Mouse (Mus musculus) right cerebral cortex, postnatal 14 days (tissue): ENCODE data around the gene Sdhb.
A peak's percentile ranks its signal among the peaks of the same experiment; 100 is the strongest.

Source experiments
- DNase-seq: peaks from one replicate; pipeline ENCODE4 v3.0.0; 2022

The Sdhb gene

DNA sequence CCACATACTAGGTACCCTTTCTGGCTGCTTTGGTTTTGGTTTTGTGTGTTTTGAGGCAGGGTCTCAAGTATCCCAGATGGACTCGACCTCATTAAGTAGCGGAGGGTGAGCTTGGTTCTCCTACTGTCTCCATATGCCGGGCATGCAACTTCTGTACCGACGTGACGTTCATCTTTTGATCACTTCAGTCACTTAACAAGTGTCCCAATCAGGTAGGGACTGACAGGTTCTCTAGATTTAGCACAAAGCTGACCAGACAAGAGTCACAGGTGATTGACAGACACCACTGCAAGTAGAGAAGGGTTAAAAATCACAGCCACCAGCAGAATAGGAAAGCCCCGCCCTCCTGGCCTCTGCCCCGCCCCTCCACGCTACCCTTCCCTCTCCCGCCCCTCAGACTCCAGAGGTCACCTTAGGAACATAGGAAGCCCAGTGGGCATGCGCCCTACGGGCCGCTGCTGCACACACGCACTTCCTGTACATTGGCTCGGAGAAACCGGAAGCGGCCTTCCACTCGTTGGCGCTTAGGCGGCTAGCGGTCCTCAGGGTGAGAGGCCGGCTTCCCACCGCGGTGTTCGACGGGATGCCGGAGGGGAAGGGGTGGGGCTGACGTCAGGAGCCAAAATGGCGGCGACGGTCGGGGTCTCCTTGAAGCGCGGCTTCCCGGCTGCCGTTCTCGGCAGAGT lies at the start of gene Sdhb:
TSS of gene Sdhb (plus strand) at position 423 of the 686 bp plus-strand sequence.
- peak; percentile 96 for DNase-seq

DNA sequence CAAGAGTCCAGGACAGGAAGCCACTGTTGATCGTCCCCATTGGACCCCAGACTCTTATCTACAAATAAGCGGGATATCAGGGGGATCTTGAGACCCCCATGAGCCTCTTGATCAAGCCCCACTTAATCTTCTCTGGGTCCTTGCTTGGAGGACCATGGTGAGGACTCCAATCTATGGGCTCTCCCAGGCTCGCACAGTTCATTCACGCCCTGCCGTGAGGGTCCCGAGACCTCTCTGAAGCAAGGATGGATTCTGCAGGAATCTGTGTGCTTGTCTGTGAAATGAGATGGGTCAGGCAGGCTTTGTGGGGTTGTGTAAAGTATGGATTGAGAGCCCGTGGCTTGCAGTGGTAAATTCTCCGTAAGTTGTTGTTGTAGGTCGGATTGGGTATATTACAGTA lies 49.6 kb upstream of the Sdhb start:
- DNase-seq, result no peak

DNA sequence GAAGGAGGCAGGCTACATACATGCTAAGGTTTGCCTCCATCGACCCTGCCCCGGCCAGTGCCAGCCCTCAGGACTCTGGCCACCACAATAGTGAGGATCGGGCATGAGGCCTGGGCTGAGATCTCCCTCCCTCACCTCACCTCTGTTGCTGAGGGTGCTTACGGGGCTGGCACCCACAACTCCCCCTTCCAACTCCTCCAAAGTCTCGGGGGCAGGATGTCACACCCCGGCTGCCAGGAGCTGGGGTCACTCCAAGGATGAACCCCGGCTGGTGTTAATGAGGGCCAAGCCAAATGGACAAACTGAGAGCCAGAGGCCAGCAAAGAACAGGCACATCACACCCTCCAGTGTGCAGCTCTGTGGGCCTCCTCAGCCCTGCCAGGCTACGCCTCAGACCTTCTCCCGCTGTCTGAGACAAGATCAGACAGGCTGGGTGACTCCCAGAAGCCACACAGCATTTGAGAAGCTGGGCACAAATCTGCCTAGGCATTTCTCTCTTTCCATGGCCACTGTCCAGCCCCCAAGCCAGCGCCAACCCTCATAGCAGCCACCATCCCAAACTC lies 48.7 kb upstream of the Sdhb start:
- DNase-seq, result no peak

DNA sequence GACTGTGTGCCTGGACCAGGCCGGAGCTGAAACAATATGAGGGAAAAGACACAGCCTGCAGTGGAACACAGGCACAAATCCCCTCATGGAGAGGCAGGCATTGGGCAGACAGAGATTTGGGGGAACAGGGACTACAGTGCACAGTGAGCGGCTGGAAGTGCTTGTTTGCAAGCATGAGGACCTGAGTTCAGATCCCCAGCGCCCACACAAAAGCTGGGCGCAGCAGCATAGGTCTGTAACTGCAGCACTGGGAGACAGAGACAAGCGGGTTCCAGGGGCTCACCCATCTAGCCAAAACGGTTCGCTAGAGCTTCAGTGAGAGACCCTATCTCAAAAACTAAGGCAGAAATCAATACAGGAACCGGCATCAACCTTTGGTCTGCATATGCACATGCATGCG lies 47.4 kb upstream of the Sdhb start:
- no peak for DNase-seq

DNA sequence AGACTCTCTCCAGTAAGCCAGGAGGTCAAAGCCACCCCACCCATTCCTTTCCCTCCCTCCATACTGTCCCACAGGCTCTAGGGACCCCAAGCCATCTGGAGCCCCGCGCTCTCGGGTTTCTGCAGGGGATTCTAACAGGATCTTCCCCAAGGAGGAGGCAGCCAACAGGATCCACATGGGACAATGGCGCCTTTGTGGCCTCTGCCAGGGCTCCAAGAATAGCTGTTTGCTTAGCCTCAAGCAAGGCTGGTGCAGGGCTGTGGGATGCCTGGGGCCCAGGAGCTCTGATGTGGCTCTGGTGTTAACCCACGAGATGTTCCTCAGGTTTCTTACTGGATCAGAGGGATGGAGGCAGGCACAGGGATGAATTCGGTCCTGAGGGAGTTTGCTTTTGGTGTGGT lies 46.3 kb upstream of the Sdhb start:
- DNase-seq, result no peak

DNA sequence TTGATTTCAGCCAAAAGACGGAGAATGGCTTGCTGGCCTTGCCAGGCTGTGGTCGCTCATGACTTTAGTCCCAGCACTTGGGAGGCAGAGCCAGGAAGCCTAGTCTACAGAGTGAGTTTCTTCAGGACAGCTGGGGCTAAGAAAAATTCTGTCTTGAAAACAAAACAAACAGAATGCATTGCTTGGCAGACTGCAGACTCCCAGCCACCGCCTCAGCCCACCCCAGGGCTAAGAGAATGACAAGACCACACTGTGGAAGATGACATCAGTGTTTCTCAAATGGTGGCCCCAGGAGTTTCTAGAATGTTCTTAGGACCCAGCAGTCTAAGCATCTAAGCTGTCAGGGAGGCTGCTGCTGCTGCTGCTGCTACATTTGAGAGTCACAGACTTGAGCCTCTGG lies 45.8 kb upstream of the Sdhb start:
- DNase-seq, result no peak

DNA sequence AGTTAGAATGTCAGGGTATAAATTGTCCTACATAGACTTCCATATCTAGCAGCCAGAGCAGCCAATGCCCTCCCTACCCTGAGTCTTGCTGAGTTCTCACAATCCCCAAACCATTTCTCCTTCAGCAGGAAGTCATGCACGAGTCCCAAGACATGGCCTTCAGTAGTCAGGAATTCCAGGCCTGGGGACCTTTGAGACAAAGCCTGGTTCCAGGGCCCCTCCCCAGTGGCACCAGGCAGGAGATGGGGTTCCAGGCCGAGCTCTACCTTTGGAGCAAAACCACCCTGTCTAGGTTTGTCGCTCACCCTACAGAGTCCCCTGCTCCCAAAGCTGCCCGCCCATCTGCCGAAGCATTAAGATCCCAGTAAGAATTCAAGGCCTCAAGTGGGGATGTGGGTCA lies 44.7 kb upstream of the Sdhb start:
- DNase-seq, result no peak

DNA sequence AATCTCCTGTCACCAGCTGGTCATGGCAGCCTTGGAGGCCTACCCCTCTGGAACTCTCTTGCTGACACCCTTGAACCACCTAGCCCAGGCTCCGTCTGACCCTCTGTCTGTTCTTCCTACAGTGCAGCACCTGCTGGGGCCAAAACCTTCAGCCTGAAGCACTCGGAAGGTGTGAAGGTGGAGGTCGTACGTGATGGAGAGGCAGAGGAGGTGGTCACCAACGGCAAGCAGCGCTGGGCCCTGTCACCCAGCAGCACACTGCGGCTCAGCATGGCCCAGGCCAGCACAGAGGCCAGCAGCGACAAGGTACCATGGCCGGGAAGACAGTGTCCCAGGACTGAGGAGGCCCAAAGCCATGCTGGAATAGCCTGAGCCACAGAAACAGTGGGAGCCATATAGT lies 43.6 kb upstream of the Sdhb start:
- DNase-seq, result no peak

DNA sequence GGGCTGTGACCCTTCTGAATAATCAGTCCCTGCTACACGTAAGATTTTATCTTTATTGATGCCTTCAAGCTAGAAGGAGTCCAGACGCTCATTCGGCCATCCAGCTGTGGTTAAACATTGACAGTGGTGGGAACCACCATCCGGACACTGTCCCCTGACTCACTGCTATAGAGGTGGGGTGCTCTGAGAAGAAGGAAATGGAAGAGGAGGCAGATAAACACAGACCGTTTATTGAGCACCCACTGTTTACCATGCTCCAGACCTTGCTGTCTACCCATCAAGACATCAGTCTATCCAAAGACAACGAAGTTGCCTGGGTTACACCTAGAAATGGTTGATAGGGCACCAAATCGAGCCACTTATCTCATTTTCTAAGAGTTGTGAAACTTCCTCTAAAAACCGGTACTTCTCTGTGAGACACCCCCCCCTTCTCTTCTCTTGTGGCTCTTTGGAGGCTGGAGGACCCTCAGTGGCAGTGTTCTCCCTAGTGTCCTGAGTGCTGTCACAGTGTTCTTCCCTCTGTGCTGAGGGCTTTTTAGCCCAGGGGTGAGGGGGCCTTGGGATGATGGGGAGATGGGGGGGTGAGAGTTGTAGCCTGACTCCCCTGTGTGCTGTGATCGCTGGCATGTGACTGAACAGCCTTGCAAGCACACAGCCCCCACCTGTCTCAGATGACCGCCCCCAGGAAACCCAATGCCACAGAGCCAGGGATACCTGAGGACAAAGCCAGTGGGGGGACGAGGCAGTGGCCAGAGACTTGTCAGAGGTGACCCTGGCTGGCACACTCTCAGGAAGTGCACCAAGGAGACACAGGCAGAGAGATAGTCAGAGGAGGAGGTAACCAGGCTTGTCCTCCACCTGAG lies 40.8 kb upstream of the Sdhb start:
- no peak for DNase-seq

DNA sequence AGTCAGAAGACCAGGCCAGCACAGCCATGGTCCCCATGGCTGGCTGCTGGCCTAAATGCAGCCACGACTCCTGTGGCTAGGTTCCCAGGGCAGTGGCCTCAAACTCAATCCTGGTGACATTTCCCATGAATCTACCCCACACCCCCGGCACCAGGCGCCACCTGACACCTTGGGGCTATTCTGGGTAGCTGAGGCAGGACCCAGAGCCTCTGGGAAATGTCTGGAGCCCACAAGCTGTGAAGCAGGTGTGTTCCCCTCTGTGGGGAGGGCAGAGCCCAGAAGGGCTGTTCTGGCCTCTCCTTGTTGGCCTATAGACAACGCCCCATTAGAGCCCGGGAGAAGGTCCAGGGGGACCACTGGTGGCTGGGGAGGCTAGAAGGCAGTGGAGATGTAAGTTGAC lies 38.5 kb upstream of the Sdhb start:
- peak; percentile 1 for DNase-seq

DNA sequence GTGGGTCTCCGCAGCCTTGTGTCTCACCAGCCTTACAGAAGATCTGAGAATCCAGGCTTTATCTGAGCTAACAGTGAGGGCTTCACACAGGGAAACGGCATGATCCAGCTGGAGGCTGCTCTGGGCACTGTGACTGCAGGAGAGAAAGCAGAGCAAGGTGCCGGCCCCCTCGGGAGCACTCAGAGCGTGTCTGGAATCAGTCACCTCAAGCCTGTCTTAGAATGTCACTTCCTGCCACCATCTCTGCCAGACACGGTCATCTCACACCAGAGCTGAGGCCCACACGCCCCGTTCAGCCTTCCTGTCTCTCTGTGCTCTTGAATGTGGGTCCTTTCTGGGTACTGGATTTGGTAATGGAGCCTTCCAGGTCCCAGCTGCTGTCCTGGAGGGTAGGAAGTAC lies 35.4 kb upstream of the Sdhb start:
- no peak for DNase-seq

DNA sequence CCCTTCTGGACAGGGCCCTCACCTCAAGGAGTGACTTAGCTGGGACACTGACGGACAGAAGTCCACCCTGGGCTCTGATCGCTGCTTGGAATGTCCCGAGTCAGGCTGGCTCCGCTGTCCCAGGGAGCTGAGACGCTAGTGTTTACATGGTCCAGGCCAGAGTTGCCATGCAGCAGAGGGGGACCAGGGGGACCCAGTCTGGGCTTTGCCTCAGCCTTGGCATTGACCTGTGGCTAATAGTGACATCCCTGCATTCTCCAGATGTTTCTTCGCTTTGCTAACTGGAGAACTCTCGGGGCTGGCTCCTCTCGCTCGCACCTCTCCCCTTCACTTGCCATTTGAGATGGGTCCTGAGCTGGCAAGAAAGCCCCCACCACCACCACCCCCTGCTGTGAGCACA lies 32.7 kb upstream of the Sdhb start:
- DNase-seq, result no peak

DNA sequence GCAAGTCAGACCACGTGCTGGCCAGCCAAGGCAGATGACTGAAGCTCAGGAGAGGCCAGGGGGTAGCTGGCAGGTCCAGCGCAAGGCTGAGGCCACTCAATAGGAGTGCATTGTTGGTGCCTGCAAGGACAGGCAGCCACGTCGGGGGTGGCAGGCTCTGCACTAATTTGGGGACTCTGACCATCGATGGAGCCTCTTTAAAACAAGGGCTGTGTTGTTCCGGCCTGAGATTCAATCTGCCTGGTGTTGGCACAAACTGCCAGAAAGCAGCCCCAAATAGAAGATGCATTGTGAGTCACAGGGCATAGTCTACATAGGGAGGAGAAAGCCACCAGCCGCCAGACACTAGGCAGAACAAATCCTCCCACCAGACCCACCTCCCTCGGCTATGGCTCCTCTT lies 31.3 kb upstream of the Sdhb start:
- no peak for DNase-seq

DNA sequence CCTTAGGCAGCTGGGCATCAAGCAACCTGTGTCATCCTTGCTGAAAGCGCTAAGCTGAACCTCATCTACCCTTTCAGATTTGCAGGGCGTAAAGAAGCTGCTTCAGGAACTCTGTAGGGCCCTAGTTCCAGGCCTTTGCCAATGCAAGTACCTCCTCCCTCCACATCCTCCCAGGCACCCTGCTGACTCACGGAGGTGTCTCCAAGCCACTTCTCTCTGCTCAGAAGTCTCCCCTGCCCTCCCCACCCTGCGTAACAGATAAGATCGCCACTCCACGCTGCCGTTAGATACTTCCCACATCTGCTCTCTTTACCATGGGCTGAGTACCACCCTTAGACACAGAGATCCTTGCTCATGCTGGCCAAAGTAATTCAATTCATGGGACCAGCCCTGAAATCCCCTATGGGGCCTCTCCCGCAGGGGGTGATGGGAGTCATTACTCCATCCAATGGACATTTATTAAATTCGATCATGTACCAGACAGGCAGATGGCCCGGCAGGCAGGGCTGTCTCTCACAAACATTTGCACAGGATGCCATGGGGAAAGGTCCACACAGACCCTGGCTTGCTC lies 30.0 kb upstream of the Sdhb start:
- DNase-seq, result no peak

DNA sequence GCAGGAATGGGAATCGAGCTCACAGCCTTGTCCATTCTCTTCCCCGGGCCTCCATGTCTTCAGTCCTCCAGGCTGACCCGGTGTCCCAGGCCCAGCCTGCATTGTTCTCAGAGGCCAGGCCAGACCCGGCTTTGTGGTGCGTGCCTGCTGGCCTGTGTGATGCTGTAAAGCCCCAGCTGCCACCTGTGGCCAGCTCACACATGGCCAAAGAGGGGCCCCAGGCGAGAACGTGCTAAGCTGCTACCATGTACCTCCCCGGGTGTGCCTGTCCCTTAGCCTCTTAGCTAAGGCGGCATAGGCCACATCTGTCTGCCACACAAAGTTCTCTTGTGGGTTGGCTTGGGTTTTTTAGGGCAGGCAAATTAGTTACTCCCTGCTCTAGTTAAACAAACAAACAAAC lies 25.4 kb upstream of the Sdhb start:
- DNase-seq, result peak; percentile 2

DNA sequence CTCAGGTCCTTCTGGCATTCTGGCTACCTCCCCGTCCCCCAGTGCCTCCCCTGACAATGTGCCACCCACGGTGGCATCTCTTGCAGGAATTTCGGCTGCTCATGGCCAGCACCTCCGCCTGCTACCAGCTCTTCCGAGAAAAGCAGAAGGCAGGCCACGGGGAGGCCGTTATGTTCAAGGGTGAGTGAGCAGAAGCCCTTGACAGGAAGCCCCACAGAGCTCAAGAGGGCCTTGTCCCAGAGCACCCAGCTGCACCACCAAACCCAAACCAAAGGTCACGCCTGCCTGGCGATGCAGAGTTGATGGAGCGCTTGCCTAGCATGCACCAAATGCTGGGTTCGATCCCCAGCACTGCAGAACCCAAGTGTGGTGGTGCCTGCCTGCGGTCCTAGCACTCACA lies 16.6 kb upstream of the Sdhb start:
- no peak for DNase-seq

DNA sequence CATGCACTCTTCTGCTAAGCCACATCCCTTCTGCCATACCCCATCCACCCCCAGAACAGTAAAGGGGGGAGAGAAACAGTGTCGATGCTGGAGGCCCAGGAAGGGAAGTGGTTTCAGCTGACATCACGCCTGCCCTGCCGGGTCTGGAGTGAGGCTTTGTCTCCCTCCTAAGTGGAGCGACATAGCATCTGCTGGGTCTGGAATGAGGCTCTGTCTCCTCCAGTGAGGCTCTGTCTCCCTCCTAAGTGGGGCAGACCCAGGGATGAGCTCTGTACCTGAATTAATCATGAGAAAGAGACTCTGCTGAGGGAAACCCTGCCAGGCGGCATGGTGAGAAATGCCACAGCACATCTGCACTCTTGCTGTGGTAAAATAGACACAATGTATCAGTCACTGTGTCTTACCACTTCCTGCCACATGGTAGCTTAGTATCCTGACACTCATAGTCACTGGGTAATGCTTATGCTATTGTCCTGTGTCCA lies 16.0 kb upstream of the Sdhb start:
- DNase-seq, result no peak

DNA sequence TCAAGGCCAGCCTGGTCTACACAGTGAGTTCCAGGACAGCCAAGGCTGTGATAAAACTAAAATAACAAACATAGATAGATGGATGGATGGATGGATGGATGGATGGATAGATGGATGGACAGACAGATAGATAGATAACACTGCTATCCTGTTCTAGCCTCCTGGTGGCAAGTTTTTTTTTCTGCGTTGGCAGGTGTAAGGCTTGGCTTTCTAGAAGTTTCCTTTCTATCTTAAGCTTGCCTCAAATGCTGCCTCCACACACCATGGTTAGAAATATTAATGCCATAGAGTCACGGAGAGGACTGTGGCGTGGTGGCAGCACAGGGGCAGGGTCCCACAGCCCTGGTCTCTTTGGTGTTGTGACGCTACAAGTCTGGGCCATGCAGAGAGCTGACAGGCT lies 15.4 kb upstream of the Sdhb start:
- DNase-seq, result no peak

DNA sequence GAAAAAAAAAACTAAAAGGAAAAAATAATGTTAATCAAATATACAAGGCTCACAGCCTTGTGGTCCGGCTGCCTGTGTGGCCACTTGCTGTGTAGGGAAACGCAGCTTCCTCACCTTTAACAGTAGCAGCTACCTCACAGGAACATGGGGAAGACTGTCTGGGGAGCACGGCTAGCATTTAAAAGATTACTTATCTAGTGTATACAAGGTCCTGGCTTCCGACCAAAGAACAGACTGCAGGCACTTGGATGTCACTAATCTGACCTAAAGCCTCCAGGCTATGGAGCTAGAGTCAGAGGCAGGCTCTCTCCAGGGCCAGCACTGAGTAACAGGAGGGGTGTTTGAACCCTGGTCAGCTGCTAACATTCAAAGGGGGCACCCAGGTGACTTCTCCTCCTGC lies 15.0 kb upstream of the Sdhb start:
- no peak for DNase-seq

DNA sequence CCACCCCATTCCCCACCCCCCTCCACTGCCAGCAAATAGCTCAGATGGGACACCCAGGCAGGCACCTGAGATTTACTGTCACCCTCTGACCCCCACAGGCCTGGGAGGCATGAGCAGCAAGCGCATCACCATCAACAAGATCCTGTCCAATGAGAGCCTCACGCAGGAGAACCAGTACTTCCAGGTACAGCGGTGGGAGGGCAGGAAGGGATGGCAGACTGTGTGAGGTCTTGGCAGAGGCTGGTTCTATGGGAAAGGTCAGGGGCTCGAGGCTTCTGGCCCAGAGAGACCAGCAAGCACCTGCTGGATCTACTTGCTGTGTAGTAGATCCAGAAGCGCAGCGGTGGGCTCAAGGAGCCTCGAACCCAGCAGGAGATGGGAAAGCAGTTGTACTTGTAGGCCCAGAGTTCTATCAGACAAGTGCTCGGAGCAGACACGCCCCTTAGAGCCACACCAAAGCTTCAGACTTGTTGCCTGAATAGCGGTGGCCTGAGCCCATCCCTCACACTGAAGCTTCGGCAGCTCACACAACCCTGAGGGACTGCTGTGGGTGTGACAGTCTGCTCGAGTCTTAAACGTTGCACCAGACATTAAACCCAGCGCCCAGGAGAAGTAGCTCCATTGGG lies 14.3 kb upstream of the Sdhb start:
- no peak for DNase-seq

DNA sequence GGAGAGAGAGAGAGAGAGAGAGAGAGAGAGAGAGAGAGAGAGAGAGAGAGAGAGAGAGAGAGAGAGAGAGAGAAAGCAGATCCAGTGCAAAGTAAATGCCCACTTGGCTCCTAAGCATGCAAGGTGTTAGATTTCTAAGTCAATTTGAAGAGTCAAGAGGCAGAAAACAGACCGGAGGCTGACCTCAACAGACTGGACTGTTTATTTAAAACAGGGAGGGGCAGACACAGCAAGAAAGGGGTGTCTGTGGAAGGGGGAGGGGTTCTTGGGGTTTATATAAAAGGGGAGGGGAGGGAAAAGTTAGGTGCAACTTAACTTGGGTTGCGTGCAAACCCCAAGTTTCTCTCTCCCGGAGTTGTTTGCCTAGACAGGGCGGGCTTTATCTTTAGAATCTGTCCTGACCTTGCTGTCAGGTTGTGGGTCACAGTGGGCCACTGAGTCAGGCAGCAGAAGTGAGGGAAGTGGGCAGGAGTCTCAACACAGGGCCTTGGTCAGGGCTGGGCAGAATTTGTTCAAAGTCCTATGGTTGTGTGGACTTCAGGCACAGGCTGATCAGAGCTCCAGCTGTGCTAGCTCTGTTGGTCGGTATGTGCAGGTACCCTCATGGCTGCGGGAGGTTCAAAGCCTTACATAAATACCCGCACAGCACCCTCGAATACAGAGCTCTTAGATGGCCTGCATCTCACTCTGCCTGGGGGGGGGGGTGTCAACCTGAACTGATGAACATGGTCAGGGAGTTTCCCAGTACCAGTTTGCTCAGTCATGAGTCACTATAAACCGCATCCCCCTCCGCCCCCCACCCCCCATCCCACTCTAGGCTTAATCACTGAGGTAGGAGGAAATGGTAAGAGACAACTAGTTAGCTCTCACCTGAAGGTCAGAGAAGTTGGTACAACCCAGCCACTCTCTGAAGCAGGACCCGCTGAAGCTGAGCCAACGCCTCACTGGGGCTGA lies 13.2 kb upstream of the Sdhb start:
- DNase-seq, result no peak

DNA sequence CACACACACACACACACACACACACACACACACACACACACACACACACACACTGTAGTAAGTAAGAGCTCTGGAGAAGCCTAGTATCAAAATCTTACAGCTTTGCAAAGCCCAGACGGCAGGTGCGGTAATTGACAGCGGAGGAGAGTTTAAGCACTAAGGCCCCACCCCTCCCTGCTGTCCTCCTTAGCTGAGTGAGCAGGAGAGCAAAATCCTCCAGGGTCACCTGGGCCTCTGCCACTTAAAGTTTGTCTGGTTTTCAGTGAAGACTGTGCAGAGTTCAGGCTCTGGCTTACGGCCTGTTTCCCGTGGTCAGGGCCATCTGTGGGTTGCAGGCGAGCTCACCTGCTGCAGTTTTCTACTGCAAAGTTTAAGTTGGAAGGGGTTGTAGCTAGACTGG lies 12.5 kb upstream of the Sdhb start:
- DNase-seq, result no peak
